Mouse (Mus musculus) layer of hippocampus, adult 11-12 months (tissue): ENCODE data around the gene Col24a1.
A peak's percentile ranks its signal among the peaks of the same experiment; 100 is the strongest.

Experiments used
- DNase-seq: peaks from one replicate; pipeline ENCODE4 v3.0.0; 2022; ENCODE audit warnings: low spot score

Col24a1 gene

DNA sequence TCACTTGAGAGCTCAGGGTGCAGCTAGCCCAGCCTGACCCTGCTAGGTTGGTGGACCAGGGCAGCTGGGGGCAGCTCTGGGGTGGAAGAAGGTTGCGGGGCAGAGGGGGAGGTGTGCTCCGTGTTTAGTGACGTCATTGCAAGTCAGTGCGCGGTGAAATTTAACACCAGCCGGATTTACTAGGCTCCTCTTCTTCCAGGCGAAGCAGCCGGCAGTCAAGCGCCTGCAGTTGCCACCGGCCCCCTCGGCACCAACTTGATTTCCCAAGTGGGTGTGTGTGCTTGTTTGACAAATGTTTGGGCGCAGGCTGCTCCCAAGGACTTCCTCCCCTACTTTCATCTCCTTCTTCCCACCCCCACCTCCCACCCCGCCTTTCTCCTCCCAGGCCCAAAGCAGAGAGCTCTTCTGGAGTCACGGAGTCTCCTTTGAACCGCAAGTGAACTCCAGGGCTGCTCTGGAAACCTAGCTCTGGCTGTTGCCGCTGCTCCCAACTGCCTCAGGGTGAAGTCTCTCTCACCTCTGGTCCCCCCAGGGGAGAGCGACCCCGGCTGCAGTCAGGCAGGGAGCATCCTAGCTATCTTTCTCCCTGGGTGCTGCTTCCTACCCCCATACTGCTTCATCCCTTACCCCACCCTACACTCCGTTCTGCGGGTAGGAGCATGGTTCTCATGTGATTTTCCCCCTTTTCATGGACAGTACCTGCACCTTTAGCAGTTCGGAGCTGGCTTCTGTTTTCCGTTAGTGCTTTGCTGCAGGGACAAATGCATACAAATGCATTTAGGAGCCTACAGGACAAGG lies at the start of gene Col24a1:
TSS of gene Col24a1 (plus strand) at position 136 of the 798 bp plus-strand sequence.
- DNase-seq: no peak

DNA sequence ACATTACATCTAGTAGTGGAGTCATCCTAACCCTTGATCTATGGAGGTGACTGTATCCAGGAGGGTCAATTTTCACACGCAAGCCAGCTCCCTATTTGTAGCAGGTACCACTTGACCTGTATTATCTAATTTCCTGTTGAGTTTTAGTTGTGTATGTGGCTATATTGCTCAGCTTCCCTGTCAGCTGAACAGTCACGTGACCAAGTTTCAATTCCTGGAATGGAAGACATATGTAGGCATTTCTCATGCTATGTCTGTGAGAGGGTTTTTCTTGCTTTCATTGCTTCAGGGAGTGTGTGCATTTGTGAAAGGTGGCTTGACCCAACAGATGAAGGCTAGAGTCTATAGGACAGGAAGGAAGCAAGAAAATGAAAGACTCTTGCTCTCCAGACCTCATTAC lies 44.2 kb upstream of the Col24a1 start:
- no peak for DNase-seq

DNA sequence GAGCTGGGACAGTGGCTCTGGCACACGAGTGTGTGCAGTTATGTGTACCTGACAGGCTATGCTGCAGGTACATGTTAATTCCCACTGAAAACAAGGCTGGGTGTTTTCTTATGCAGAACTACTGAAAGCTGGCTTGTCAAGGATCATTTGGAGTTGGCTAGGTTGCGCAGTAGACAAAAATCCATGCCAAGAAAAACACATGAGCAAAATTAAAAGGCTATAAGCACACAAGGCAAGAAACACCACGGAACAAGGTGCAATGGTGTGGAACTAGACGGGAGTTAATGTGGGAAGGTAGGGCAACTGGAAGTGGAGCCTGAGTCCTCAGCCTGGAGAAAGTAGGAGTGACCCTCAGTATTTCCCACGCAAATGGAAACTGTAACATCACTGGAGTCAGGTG lies 39.2 kb upstream of the Col24a1 start:
- no peak for DNase-seq

DNA sequence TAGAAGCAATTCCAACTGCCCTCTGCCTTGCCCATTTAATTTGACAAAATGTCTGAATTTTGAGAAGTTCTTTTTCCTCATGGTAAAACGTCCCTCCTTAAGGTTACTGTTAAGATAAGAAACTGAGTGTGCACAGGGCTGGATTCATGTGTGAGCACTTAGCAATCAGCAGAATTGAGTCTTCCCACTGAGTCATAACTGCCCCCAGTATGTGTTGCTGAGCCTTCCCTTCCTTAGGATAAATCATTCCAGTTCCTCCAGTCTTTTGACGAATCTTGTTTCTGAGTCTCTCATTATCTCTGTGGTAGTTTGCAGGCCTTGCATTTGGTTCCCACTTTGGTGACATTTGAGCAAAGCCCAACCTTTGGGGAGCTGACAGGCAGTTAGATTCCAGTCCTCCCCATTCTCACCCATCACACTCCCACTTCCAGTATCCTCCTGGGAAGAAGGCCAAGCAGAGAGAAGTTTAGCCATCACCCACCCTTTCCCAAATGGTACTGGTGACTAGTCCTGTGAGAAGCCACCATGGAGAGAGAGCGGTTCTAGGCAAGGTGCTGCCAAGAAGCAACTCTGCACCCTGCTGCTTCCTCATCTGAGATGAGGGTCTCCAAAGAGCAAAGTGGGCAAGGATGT lies 37.4 kb upstream of the Col24a1 start:
- no peak for DNase-seq

DNA sequence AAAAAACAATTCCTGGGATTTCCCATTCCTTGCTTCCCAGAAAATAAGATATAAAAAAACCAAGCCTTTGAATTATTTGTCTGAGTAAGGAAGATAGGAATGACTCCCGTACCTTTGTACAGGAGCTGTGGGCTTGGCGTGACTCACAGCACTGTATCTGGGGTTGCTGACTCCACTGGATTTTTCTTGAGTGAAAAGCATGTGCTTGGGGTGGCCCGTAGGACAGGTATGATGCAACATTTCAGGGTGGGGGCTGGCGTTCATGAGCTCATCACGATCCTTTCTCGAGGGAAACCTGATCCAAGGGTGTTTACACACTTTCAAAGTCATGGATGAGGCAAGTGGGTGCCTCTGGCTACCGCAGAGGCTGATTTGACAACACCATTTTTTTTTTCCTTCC lies 35.6 kb upstream of the Col24a1 start:
- DNase-seq: no peak

DNA sequence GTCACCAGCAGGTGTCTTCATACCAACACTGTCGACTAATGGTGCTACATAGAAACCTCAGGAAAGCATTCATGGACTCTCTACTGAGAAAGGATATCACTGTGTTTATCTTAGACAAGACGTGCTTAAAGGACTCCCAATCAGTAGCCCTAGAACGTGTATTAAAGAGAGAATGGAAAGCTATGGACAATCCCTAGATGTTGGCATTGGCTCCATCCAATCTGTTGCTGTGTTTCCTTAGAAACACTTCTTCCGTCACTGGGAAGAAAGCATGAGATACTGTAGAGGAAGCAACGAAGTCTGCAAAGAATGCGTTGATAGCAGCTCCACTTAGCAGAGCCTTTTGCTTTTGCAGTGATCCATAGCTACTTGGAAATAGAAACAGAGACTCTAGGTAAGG lies 32.6 kb upstream of the Col24a1 start:
- no peak for DNase-seq

DNA sequence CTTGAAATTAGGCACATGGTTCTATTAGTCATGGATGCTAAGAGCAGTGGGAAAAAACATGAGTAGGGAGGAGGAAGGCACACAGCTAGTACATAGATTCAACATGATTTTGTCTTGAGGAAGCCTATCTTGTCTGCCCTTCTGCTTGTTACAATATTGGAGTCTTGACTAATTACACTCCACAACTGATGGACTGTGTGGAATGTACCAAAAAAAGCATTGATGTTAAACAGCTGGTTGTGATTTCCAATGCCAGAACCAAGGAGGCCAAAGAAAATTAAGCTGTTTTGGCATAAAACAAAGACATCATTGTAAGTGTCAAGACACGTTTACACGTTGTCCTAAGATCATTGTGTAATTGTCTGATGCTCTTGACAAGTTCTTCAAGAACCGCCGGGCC lies 29.1 kb upstream of the Col24a1 start:
- no peak for DNase-seq

DNA sequence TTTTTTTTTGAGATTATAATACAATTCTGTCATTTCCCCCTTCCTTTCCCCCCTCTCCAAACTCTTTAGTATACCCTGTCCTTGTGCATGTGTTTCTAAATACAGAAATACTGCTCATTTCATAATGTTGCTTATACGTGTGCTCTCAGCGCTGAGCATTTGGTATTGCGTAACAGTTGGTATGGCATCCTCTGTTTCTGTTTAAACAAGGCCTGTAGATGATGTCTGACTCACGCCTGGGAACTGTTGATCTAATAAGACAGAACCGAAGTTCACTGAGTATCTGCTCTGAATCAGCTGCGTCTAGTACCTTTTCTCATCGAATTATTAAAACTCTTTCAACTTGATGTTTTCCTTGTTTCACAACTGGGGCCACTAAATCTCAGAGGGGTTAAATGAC lies 24.2 kb upstream of the Col24a1 start:
- DNase-seq: peak; percentile 10

DNA sequence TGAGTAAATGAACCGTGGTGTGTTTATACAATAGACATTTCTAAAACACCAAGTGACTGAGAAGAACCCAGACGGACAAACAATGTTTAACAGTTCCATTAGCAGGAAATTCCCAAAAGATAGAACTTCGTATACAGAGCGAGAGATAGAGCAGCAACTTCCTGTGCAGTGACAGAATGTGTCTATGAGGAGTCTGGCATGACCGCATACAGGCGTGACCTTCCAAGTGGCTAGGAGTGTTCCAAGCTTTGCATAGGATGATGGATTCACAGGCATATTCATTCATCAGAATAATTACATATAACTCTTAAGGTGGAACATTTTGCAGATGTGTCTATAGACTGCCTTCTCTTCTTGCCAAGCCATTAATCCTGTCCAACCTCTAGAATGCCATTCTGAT lies 18.1 kb upstream of the Col24a1 start:
- no peak for DNase-seq

DNA sequence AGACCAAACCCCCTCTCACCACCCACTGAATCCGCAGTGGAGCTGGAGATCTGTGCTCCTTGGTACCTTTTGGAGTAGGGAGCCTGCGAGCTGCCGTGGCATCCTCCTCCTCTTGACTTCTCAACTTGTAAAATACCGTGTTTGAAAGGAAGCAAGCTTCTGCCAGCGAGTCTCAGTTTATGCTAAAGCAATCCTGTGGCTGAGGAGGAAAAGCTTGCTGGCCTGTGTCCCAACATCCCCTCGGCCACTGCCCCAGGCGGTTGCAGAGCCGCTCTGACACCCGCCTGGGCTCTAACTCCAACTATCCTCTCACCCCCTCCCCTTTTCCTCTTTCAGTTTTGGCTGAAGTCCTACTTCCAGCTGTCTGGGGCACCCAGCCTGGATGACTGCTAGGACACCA lies 935 bp downstream of the Col24a1 start:
- no peak for DNase-seq

DNA sequence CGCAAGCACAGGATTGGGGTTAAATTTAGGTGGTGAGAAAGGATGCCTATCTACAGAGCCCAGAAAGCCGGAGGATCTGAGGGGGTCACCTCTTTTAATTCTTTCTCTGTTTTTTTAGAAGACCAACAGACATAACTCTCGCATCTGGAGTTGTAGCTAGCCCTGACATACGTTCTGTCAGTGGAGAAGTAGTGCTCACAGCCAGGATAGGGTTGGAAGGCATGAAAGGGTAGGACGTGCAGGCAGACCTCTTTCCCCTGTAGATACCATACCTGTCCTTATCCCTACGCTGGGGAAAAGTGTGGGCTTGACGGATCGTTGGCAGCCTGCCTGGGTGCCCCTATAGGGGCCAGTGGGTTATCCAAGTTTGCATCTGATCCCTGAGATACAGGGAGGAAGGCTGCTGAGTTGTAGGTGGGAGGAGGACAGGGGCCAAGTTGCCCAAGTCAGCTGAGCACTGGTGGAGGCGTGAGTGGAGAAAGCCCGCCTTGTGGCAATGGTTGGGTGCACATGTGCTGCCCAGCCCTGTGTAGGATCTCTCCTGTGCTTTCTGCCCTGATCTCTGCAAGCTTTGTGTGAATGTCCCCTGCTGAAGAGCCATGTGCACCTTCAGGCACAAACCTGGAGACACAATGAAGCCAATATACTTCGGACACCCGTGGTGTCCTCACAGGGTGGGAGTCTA lies 1.5 kb downstream of the Col24a1 start:
- no peak for DNase-seq

DNA sequence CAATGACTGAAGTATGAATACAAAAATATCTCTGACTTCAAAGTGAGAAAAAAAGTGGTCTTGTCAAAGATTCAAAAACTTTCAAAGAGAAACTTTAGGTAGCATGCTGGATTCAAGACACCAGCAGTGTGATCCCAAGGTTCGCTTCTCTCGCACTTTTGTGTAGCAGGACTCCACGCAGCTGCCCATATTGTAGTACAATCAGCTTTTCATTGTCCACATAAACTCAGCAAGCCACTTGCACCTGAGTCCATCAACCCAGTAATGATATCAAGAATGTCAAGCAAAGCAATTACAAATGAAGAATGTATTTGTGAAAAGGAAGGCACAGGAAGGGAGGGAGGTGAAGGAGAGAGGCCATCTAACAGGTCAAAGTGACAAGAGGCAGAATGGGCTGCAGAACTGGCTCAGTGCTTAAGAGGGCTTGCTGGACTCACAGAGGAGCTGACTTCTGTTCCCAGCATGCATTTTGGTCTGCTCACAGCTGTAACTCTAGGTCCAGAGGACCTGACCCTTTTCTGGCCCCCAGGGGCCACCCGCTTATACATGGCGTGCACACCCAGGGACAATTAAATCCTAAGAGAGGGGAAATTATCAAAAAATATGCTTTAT lies 7.8 kb downstream of the Col24a1 start:
- no peak for DNase-seq

DNA sequence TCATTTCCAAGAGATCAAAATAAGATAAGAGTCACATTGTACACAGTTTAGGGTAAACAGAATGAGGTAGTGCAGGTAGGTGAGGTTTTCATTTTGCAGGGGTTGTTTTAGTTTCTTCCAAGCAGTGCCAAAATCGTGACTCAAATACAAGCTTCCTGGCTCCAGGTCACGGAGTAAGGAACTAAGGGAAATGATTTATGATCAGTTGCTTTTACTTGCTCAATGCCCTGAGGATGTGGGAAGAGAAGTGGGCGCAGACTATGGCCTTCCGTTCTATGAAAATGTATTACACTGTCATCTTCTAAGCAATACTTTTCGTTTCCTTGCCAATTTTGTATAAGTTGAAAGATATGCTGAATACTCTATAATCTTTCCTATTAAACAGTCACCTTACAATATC lies 13.0 kb downstream of the Col24a1 start:
- DNase-seq: no peak

DNA sequence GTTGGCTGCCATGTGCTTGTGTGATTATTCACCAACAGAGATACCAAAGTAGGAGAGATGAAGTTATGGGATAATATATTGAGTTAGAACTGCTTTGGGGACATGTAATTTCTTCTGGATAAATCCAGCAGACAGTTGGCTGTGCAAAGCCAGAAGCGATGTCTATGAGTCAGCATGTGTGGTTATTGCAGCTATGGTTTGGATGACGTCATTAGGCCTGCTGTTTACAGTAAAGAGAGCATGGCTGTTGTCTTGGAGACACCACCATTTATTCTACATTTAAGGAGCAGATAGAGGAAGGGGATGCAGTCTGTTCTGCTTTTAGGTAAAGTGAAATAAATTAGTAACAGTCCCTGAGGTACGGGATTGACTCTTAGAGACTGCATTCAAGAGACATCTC lies 14.9 kb downstream of the Col24a1 start:
- no peak for DNase-seq

DNA sequence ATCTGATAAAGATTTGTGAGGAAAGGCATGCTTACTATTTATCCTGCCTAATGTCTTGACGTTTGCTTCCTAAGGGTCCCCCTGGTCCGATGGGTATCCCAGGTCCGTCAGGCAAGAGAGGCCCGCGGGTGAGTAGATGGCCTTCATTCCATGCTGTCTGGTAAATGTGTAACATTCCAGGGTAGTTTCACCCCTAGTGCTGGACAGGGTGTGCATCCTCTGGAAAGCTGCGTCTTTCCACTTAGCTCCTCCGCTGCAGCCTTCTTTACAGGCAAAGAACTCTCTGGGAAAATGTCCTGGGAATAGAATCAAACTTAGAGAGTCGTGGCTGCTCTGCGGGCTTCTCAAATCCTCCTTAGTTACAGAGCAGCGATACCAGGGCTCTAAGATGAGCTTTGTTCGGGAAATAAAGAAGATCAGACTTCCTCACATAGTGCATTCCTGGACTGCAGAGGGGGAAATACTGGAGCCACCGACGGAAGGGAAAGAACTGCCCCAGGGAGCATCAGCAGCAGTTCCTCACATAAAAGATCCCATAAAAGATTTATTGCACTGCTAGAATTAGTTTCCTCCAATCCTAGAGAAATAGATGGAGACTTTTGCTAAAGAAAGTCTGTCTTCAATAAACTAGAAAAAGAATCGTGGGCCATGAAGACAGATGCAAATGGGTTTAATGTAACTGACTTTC lies 28.5 kb downstream of the Col24a1 start:
- DNase-seq: no peak

DNA sequence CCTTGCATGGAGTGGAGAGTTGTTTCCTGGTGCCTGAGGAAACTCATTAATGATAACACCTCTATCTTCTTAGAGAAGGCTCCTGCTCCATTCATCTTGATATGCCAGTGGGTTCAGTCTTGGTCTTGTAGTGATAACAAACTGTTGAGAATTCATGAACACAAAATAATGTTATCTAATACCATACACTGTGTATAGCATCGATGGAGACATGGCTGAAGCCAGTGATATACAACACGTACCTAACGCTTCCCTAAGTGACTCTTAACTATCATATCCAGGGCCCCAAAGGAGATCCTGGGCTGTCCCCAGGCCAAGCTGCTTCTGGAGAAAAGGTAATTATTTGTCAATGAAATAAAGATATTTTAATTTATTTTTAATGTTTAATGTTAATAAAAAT lies 33.1 kb downstream of the Col24a1 start:
- no peak for DNase-seq

DNA sequence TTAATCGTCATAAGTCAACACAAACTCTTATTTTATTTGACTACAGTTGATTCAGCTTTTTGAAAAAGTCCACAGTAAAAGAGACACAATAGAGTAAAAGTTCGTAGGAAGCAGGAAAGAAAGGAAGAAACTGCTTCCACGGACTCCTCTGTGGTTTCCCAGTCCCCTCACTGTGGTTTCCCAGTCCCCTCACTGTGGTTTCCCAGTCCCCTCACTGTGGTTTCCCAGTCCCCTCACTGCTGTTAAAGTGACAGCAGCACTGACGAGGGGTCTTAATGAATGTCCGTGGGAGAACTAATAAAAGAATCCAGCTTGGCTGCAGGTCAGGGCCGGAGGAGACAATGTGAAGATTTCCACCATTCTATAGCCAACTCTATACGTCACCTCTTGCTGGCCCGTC lies 39.4 kb downstream of the Col24a1 start:
- no peak for DNase-seq

DNA sequence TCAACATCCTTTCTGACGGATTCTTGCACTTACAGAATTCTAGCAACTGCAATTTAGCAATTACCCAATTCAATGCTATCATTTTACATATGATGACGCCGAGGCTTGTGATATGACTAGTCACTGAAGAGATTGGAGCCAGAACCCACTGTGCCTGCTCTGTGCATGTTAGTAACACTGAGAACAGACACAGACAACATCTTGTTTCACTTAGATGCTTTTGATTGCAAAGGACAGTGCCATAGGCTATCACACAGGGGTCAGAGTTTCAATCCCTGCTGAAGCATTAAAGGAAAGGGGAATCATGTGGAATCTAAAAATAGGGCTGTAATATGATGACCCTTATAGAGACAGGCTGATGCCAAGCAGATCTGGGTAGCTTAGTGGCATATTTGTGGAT lies 41.8 kb downstream of the Col24a1 start:
- DNase-seq: no peak

DNA sequence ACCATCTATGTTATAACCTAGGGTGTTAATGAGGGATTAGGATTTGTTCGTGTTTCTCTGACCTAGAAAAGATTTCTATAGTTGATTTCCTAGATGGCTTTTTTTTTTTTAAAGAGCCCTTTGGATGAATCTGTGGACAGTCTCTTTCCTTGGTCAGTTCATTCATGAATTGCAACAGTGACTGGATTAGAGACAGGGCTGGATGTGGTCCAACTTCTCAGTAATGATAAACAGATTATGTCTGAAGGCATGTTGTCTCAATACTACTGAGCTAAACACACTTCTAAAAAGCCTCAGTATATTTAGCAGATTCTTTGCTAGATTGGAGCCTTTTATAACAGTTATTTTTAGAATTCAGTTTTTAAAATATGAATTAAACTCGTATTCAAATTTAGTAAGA lies 44.9 kb downstream of the Col24a1 start:
- no peak for DNase-seq

DNA sequence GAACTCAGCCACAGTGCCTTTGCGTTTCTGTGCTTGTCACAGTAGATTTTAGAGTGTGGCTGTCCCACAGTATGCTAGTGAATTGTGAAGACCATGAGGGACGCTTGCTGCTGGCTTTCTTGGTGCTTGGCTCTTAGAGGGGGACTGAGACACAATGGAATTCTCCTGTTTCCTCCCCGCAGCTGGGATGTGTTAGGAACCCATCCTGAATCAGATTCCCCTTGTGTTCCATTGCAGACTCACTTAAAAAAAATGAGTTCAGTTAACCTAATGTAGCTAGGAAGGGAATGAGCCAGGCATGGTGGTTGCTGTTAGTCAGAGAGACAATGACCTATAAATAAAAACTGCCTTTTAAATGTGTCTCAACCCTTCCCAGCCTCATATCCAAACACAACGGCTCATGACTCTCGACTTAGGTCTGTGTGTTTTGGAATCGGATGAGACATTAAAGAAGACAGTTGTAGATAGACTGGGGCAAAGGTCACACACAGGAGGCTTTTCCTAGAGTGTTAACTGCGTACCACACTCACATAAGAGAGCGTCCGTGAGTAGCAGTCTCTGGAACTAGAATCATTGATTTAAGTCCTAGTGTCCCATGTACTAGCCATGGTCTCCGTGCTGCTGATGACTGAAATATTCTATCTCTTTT lies 47.7 kb downstream of the Col24a1 start:
- DNase-seq: no peak

DNA sequence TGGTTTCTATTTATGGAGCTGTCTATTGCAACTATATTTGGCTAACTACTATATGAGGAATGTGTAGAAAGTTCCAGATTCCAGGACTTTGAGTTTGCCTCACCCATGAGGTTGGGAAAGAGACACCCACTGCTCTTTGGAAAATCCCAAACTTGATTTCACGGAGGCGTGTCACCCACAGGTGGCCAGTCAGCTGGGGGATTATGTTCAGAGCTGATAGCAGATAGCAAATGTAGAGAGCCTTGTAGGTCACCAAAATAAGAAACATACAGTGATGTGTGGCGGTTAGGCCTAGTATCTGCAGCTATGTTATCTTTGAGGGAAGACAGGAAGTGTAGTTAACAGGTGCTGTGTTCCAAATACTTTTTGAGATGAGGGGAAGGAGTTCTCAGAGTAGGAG lies 56.4 kb downstream of the Col24a1 start:
- DNase-seq: no peak

DNA sequence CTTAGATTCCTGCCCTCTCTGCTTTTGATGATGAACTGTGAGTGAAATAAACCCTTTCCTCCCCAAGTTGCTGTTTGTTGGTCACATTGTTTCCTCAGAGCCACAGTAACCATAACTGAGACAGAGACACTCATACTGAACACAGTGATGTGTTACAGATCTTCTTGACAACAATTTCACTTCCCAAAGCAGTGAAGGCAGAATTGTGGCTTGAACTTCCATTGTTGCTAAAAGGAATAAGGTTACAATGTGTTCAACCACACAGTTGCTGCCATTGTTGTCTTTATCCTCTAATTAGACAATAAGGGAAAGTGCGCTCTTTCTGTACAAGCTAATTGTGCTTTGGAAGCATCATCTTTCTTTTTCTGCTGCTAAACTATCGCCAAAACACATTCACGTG lies 61.7 kb downstream of the Col24a1 start:
- no peak for DNase-seq
